Mouse (Mus musculus) thymus, adult 2 months (tissue): ENCODE results near the gene Lrrk1.

ENCODE experiments used
- CTCF ChIP-seq: fragments of 200-500 bp; IDR thresholded peaks from 2 replicates; pipeline ENCODE4 v1.5.1; 2012; ENCODE audit warnings: mild to moderate bottlenecking, control low read depth, low read length, moderate library complexity, borderline replicate concordance; ENCODE audit not compliant: control insufficient read depth, poor library complexity, insufficient read depth; ENCODE audit errors: extremely low read depth
- POLR2A ChIP-seq: fragments of 200-500 bp; IDR thresholded peaks from 2 replicates; pipeline ENCODE4 v1.6.1; 2012; ENCODE audit warnings: mild to moderate bottlenecking, low read length, control low read depth, moderate library complexity; ENCODE audit not compliant: control insufficient read depth, poor library complexity, insufficient read depth; ENCODE audit errors: extremely low read depth

DNA sequence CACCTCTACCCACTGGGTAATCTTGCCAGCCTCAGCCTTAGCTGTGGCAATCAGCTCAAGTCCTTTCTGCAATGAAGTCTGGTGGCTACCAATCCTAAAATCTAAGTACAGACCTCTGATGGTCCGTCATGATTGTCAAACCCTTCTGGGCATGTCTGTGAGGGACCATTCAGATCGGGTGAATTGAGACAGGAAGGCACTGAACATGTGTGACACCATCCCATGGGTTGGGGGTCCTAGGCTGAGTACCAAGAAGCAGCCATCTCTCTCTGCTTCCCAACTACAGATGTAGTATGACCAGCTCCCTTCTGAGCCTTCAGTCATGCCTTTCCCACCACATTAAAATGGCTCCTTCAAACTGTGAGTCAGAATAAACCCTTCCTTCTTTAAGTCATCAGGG is 80.4 kb downstream of the Lrrk1 start:
- no peak for TF ChIP-seq POLR2A
- TF ChIP-seq CTCF = no peak
